Mouse (Mus musculus) kidney, adult 2 months (tissue): ENCODE results near the gene Habp4. TPM values are rescaled to one million over a fixed set of nuclear protein-coding genes. Genes with fewer than 3 reads are reported as not detected.

Source experiments
- DNase-seq: peaks from one replicate; pipeline ENCODE4 v3.0.0; 2021
- H3K27ac ChIP-seq: fragments of 200-500 bp; 2 replicates; pipeline ENCODE4 v1.5.1; 2012; ENCODE audit warnings: low read depth, low read length, control low read depth, inconsistent platforms; ENCODE audit not compliant: insufficient read depth
- H3K27me3 ChIP-seq: fragments of 200-500 bp; replicated peaks from 2 replicates; pipeline ENCODE4 v1.6.1; 2012; ENCODE audit warnings: mild to moderate bottlenecking, moderate library complexity, low read length, inconsistent platforms; ENCODE audit not compliant: control insufficient read depth, insufficient read depth
- H3K36me3 ChIP-seq: fragments of 200-500 bp; 2 replicates; pipeline ENCODE4 v1.6.1; 2012; ENCODE audit warnings: mild to moderate bottlenecking, moderate library complexity, low read length, inconsistent platforms; ENCODE audit not compliant: control insufficient read depth, insufficient read depth
- H3K4me1 ChIP-seq: fragments of 200-500 bp; 2 replicates; pipeline ENCODE4 v1.6.1; 2011; ENCODE audit warnings: low read length; ENCODE audit not compliant: control insufficient read depth, insufficient read depth
- H3K4me3 ChIP-seq: fragments of 200-500 bp; 2 replicates; pipeline ENCODE4 v1.5.1; 2011; ENCODE audit warnings: mild to moderate bottlenecking, low read depth, low read length, control low read depth; ENCODE audit not compliant: insufficient read depth
- CTCF ChIP-seq: fragments of 200-500 bp; conservative IDR thresholded peaks from 2 replicates; pipeline ENCODE4 v1.5.1; 2011; ENCODE audit warnings: low read depth, mild to moderate bottlenecking, control low read depth, low read length, moderate library complexity, mixed read lengths; ENCODE audit not compliant: insufficient read depth, insufficient read length
- POLR2A ChIP-seq: fragments of 200-500 bp; IDR thresholded peaks from one replicate; pipeline ENCODE4 v1.6.1; 2011; ENCODE audit warnings: low read depth, low read length, control low read depth
- WGBS: fragments of 180-500 bp; shearing (Covaris S2); methylation state at CpG from one replicate; pipeline ENCODE4 v1.1.7; 2018; 5-methylcytosine and 5-hydroxymethylcytosine counted together
- polyA plus RNA-seq: library from polyadenylated mRNA; depleted of rRNA; stranded (reverse); fragments of >200 nt; gene quantifications from 2 replicates; pipeline ENCODE4 v1.2.3, GENCODE M21; 2012

The Habp4 gene
- polyA plus RNA-seq, 1 experiment, result 37.6 TPM

DNA sequence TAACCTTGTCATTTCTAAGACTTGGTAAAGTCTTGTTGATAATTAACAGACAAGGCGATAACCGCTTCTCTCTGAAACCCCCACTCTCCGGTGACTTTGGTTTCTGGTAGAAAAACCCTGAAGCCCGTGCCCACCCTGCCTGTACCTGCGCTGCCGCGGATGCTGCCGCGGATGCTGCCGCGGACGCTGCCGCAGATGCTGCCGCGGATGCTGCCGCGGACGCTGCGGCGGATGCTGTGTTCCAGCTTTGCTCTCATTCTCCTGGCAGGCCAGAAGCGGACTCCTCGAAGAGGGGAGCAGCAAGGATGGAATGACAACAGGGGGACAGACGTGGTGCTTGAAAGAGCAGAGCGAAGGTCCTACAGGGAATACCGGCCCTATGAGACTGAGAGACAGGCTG lies 8.1 kb downstream of the Habp4 start:
- Histone ChIP-seq H3K36me3 (no peaks in the 10 kb centered on the region), H3K27me3 (no peaks in the 10 kb centered on the region), H3K4me1 (no peaks in the 10 kb centered on the region), H3K4me3 (no peak overlapping the region), H3K27ac (no peak overlapping the region)
- 97% methylated on average over 25 of the region's 25 CpGs for WGBS
- no peak for DNase-seq
- no peak for TF ChIP-seq CTCF
- no peak for TF ChIP-seq POLR2A

DNA sequence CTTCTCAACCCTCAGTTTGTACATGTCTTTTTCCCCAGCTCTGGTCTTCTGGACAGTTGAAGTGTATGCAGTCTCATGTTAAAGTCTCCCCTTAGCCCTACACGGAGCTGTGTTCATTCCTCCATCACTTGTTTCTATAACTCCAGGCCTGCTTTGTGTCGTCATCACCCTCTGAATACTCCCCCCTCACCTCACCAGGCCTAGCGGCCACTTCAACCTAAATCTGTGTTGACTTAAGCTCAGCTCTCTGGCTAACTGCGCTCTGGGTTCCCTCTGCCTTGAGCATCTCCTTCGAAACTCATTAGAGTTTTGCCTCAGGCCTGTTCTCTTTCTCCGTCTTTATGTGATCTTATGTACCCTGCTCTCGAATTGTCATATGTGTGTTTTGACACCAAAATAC lies 16.4 kb downstream of the Habp4 start:
- Histone ChIP-seq H3K4me3 (no peak overlapping the region), H3K27ac (no peak overlapping the region), H3K27me3 (no peaks in the 10 kb centered on the region), H3K36me3 (0 out of 2 replicates have a peak, but pooled peaks cover 1% of the 10 kb centered on the region), H3K4me1 (peaks cover 3% of the 10 kb centered on the region; the same call in 1 of the 2 replicates)
- no peak for TF ChIP-seq POLR2A
- TF ChIP-seq CTCF, result no peak
- 83% methylated on average over 7 of the region's 7 CpGs for WGBS
- no peak for DNase-seq

DNA sequence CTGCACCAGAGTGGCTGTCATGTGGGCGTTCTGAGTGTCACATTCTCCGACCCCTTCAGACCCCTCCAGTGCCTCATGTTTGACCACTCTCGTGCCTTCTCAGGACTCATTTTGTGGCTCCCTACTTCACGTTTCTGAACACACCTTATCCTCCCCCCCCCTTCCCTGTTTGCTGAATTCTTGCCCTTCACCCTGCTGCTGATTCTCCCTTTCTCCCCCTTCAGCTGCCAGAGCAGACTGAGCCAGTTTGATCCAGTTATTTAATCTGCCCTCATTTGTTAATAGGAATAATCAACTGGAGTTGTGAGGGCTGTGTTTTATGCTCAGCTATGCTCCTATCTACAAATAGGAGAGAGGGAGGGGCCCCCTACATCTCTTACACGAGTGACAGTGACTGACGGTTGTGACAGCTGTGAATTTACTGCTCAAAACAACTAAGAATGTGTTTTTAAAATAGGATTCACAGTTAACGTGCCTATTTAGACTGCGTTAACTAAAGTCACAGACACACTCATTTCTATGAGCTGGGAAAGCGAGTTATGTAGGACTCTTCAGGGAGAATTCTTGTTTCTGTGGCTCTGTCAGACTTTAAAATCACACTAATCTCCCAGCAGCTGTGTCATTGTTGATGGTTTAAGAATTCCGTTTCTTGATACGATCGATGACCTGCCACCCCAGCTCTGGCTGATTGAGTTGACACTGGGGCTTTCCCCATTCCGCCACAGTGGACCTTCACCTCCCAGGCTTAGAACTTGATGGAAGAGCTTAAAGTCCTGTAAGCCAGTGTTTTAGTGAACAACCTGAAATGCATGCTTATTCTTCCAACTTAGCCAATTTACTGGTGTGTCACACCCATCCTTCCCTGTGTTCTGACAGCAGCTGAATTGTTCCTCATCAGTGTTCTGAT lies 17.4 kb downstream of the Habp4 start:
- Histone ChIP-seq H3K4me3 (no peak overlapping the region), H3K36me3 (0 out of 2 replicates have a peak, but pooled peaks cover 1% of the 10 kb centered on the region), H3K4me1 (peaks cover 3% of the 10 kb centered on the region; the same call in 1 of the 2 replicates), H3K27me3 (no peaks in the 10 kb centered on the region), H3K27ac (no peak overlapping the region)
- peak; percentile 21 for DNase-seq
- WGBS, result 65% methylated on average over 13 of the region's 13 CpGs
- no peak for TF ChIP-seq POLR2A
- TF ChIP-seq CTCF, result no peak

DNA sequence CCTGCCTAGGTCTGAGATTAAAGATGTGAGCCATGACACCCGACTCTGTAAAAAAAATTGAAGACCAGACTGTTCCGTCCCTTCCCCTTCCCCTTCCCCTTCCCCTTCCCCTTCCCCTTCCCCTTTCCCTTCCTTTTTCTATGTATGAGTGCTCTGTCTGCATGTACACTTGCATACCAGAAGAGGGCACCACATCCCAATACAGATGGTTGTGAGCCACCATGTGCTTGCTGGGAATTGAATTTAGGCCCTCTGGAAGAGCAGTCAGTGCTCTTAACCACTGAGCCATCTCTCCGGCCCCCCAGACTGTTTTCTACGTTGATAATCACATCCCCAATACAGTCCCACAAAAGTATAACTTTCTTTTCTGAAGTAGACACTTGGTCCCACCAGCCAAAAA lies 18.7 kb downstream of the Habp4 start:
- no peak for DNase-seq
- 85% methylated on average over 4 of the region's 4 CpGs for WGBS
- TF ChIP-seq CTCF (0 out of 2 replicates have a peak, but pooled peaks have one; percentile 16), POLR2A (no peak)
- Histone ChIP-seq H3K27ac (no peak overlapping the region), H3K27me3 (no peaks in the 10 kb centered on the region), H3K36me3 (peaks cover 1% of the 10 kb centered on the region; the same call in 1 of the 2 replicates), H3K4me1 (peaks cover 3% of the 10 kb centered on the region; the same call in 1 of the 2 replicates), H3K4me3 (no peak overlapping the region)

DNA sequence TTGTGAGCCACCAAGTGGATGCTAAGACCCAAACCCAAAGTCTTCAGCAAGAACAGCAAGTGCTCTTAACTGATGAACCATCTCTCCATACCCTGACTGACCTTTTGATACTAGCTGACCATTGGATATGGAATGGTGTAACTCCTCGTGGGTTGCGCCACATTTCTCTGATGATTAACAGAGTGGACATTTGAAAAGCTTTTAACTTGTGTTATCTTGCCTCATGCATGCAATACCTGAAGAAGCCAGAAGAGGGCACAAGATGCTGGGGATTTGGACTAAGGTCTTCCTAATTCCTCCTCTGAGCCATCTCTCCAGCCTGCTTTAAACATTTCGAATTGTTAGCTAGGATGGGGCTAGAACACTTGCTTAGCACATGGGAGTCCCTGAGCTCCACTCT lies 19.3 kb downstream of the Habp4 start:
- TF ChIP-seq POLR2A (no peak), CTCF (peak; percentile 47)
- 44% methylated on average over 3 of the region's 3 CpGs for WGBS
- DNase-seq, result peak; percentile 87
- Histone ChIP-seq H3K27me3 (no peaks in the 10 kb centered on the region), H3K4me1 (peaks cover 3% of the 10 kb centered on the region; the same call in 1 of the 2 replicates), H3K4me3 (no peak overlapping the region), H3K36me3 (no peaks in the 10 kb centered on the region; the same call in 1 of the 2 replicates), H3K27ac (no peak overlapping the region)

DNA sequence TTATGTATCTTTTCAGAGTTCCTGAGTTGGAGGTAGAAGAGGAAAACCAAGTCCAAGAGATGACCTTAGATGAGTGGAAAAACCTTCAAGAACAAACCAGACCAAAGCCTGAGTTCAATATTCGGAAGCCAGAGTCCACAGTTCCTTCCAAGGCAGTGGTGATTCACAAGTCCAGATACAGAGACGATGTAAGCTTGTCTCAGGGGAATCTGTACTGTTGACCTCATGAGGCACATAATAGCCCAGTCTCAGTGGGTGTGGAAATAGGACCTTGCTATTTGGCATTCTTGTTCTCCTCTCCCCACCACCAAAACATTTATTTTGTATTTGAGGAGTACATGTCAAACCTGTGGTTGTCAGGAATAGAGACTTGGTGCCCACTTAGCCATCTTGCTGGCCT lies 20.5 kb downstream of the Habp4 start:
- H3K27ac ChIP-seq, result no peak overlapping the region

DNA sequence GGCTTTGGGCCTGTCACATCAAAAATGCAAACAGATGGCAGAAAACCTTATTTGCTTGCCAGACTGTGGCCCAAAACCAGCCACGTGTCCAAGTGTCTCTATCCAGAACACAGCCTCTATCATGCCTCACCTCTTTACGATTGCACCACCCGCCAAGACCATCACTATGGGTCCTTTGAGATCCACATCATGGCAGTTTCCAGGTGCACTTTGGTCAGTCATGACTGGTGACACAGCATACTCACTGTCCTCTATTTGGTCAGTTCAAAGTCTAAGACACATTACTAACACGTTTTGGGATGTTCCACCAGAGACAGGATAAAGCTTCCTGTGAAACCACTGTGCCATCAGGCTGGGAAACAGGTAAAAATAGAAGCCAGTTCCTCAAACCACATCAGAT lies 22.0 kb downstream of the Habp4 start:
- DNase-seq, result peak; percentile 42
- H3K36me3 ChIP-seq, result no peaks in the 10 kb centered on the region; the same call in 1 of the 2 replicates
- TF ChIP-seq POLR2A (no peak), CTCF (no peak)
- H3K27me3 ChIP-seq, result no peaks in the 10 kb centered on the region
- peaks cover 3% of the 10 kb centered on the region; the same call in 1 of the 2 replicates for H3K4me1 ChIP-seq
- H3K27ac ChIP-seq, result no peak overlapping the region
- 65% methylated on average over 4 of the region's 4 CpGs for WGBS
- no peak overlapping the region for H3K4me3 ChIP-seq

More for the DNA sequence above, 20.5 kb downstream of the Habp4 start:
- DNase-seq, result no peak
- Histone ChIP-seq H3K4me1 (peaks cover 3% of the 10 kb centered on the region; the same call in 1 of the 2 replicates), H3K27me3 (no peaks in the 10 kb centered on the region), H3K36me3 (no peaks in the 10 kb centered on the region; the same call in 1 of the 2 replicates), H3K4me3 (no peak overlapping the region)
- no peak for TF ChIP-seq CTCF
- no peak for TF ChIP-seq POLR2A
- 50% methylated on average over 2 of the region's 2 CpGs for whole genome bisulfite sequencing

DNA sequence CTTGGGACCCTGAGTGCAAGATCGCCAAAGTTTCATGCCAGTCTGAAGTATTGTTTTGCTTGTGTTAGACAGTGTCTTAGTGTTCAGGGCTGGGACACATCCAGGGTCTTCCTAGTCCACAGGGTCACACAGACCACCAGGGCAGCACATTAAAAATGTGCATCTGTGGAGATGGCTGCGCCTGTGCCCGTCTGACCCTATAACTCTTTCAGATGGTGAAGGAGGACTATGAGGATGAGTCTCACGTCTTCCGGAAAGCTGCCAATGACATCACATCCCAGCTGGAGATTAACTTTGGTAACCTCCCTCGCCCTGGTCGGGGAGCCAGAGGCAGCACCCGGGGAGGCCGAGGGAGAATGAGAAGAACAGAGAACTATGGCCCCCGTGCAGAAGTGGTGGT lies 22.7 kb downstream of the Habp4 start:
- no peaks in the 10 kb centered on the region; the same call in 1 of the 2 replicates for H3K36me3 ChIP-seq
- DNase-seq, result no peak
- H3K4me3 ChIP-seq, result no peak overlapping the region
- TF ChIP-seq POLR2A, result no peak
- no peak for TF ChIP-seq CTCF
- WGBS, result 81% methylated on average over 10 of the region's 10 CpGs
- no peak overlapping the region for H3K27ac ChIP-seq
- no peaks in the 10 kb centered on the region for H3K27me3 ChIP-seq
- H3K4me1 ChIP-seq, result peaks cover 3% of the 10 kb centered on the region; the same call in 1 of the 2 replicates
